Comparison of ENCODE assay signal across 17 mouse cellular contexts in the genomic region with DNA sequence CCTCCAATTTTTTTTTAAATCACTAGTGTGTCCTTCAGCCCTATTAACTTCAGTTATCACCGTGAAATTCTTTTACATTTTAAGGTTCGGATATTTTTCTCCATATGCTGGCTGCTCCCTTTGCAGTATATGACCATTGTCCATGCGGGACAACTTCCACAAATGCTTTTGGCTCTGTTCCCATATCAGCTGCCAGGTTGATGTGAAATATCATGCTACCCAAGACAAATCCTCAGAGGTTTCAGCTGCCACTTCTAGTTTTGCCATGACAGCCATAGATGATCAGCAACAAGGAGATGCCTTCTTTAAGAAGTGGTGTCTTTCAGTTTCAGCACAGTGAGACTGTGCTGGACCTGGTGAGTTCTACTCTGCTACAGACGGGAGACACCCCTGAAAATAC.
"Had no signal": no experiment of that assay in that cellular context is flagged by ENCODE, and none has a peak within 500 bp of the region (broad histone marks: within the 10 kb centered on the region; RNA-seq: fewer than 3 reads in every experiment).

No protein-coding gene starts in this region.

- H3K27me3 ChIP-seq: limb, embryonic 12.5 days; liver, embryonic 13.5 days; megakaryocyte, embryonic 14.5 days; midbrain, embryonic 13.5 days; neural tube, embryonic 13.5 days; stomach, embryonic 15.5 days had no signal

- DNase-seq: kidney, postnatal 10 days; liver, embryonic 13.5 days; lung, adult 2 months; retina, postnatal 1 day; right cerebral cortex, postnatal 25 days; spleen, adult 18-20 months; thymus, postnatal 25 days had no signal

- H3K4me2 ChIP-seq: limb, embryonic 12.5 days; liver, embryonic 13.5 days; midbrain, embryonic 13.5 days; neural tube, embryonic 13.5 days; stomach, embryonic 15.5 days had no signal

- H3K27ac ChIP-seq: limb, embryonic 12.5 days; liver, embryonic 13.5 days; midbrain, embryonic 10.5 days; midbrain, embryonic 13.5 days; neural tube, embryonic 13.5 days; stomach, embryonic 15.5 days had no signal

- H3K9me3 ChIP-seq: limb, embryonic 12.5 days; liver, embryonic 13.5 days; midbrain, embryonic 10.5 days; midbrain, embryonic 13.5 days; neural tube, embryonic 13.5 days; stomach, embryonic 15.5 days had no signal

- H3K9ac ChIP-seq: limb, embryonic 12.5 days; liver, embryonic 13.5 days; midbrain, embryonic 13.5 days; neural tube, embryonic 13.5 days; stomach, embryonic 15.5 days had no signal

- H3K4me1 ChIP-seq: liver, embryonic 13.5 days; megakaryocyte, embryonic 14.5 days; midbrain, embryonic 10.5 days; midbrain, embryonic 13.5 days; neural tube, embryonic 13.5 days; stomach, embryonic 15.5 days had no signal

- H3K4me3 ChIP-seq: limb, embryonic 12.5 days; liver, embryonic 13.5 days; megakaryocyte, embryonic 14.5 days; midbrain, embryonic 10.5 days; midbrain, embryonic 13.5 days; myocyte; neural tube, embryonic 13.5 days; stomach, embryonic 15.5 days had no signal

- ATAC-seq: intestine, postnatal 0 days; lung, postnatal 0 days; midbrain, embryonic 13.5 days; midbrain, embryonic 16.5 days had no signal

- H3K36me3 ChIP-seq: limb, embryonic 12.5 days; liver, embryonic 13.5 days; midbrain, embryonic 10.5 days; midbrain, embryonic 13.5 days; neural tube, embryonic 13.5 days; stomach, embryonic 15.5 days had no signal
